Mouse (Mus musculus) spleen, adult 18-20 months (tissue): ENCODE measurements around the gene 1110032A03Rik.
A peak's percentile ranks its signal among the peaks of the same experiment; 100 is the strongest.

ENCODE experiments used
- DNase-seq, 2 experiments: peaks; one replicate each; pipeline ENCODE4 v3.0.0; 2022; ENCODE audit warnings: mixed read lengths in 2 of 2

Gene 1110032A03Rik

GRCm38 (mm10) chr9:50774991-50775612 lies at the start of gene 1110032A03Rik, which contains the start of gene Alg9:
1110032A03Rik (minus strand) TSS chr9:50775520.
Alg9 (plus strand) TSS chr9:50775019.
- peak; percentile 70 to 89 for DNase-seq

GRCm38 (mm10) chr9:50823779-50824453 lies 48.6 kb upstream of the 1110032A03Rik start:
- no peak for DNase-seq

- DNase-seq, result no peak
Observed at GRCm38 (mm10) chr9:50822216-50822615, 46.9 kb upstream of the 1110032A03Rik start.

GRCm38 (mm10) chr9:50821651-50822050 lies 46.3 kb upstream of the 1110032A03Rik start:
- no peak for DNase-seq

- DNase-seq, result no peak
Observed at GRCm38 (mm10) chr9:50819716-50820115, 44.4 kb upstream of the 1110032A03Rik start.

- no peak for DNase-seq
Observed at GRCm38 (mm10) chr9:50818050-50818449, 42.7 kb upstream of the 1110032A03Rik start.

GRCm38 (mm10) chr9:50816512-50816911 lies 41.2 kb upstream of the 1110032A03Rik start:
- no peak for DNase-seq

GRCm38 (mm10) chr9:50815666-50816065 lies 40.3 kb upstream of the 1110032A03Rik start:
- no peak for DNase-seq

- no peak for DNase-seq
Observed at GRCm38 (mm10) chr9:50813796-50814195, 38.5 kb upstream of the 1110032A03Rik start.

GRCm38 (mm10) chr9:50811746-50812145 lies 36.4 kb upstream of the 1110032A03Rik start:
- DNase-seq, result no peak

- no peak for DNase-seq
Observed at GRCm38 (mm10) chr9:50811187-50811586, 35.9 kb upstream of the 1110032A03Rik start.

GRCm38 (mm10) chr9:50809146-50809545 lies 33.8 kb upstream of the 1110032A03Rik start:
- DNase-seq, result no peak

GRCm38 (mm10) chr9:50808471-50808870 lies 33.2 kb upstream of the 1110032A03Rik start:
- DNase-seq, result no peak

GRCm38 (mm10) chr9:50803055-50803671 lies 27.8 kb upstream of the 1110032A03Rik start:
- no peak for DNase-seq

- DNase-seq, result peak in 1 of 2 experiments; percentile 32
Observed at GRCm38 (mm10) chr9:50800985-50801384, 25.7 kb upstream of the 1110032A03Rik start.

- DNase-seq, result no peak
Observed at GRCm38 (mm10) chr9:50798368-50798767, 23.0 kb upstream of the 1110032A03Rik start.

GRCm38 (mm10) chr9:50797641-50798040 lies 22.3 kb upstream of the 1110032A03Rik start:
- DNase-seq, result no peak

GRCm38 (mm10) chr9:50796776-50797175 lies 21.5 kb upstream of the 1110032A03Rik start:
- DNase-seq, result no peak

GRCm38 (mm10) chr9:50795266-50795665 lies 19.9 kb upstream of the 1110032A03Rik start:
- no peak for DNase-seq

- DNase-seq, result peak in 1 of 2 experiments; percentile 45
Observed at GRCm38 (mm10) chr9:50782155-50782554, 6.8 kb upstream of the 1110032A03Rik start.

- no peak for DNase-seq
Observed at GRCm38 (mm10) chr9:50776162-50776760, 941 bp upstream of the 1110032A03Rik start.

- no peak for DNase-seq
Observed at GRCm38 (mm10) chr9:50775662-50776126, 374 bp upstream of the 1110032A03Rik start.

GRCm38 (mm10) chr9:50774026-50774462 lies 1.3 kb downstream of the 1110032A03Rik start:
- no peak for DNase-seq
